Mouse (Mus musculus) gastrocnemius, adult 2 months (tissue): ENCODE measurements around the gene Gm3752. TPM values are rescaled to one million over a fixed set of nuclear protein-coding genes. Genes with fewer than 3 reads are reported as not detected.
"Not testable (repeated sequence)": the region's sequence is repeated elsewhere in the genome, so short reads cannot be mapped to it uniquely, and the experiment has no call there.

Experiments
- DNase-seq: peaks from one replicate; pipeline ENCODE4 v3.0.0; 2022
- H3K27ac ChIP-seq: fragments of 200-600 bp; 2 replicates; pipeline ENCODE4 v1.8.1; 2022; ENCODE audit warnings: mild to moderate bottlenecking
- H3K4me3 ChIP-seq: fragments of 200-600 bp; 2 replicates; pipeline ENCODE4 v1.8.1; 2022; ENCODE audit warnings: mild to moderate bottlenecking, moderate library complexity
- intact Hi-C: fragments of 180-260 bp; cut with DNase I; formaldehyde crosslinking; loops from one replicate; pipeline ENCODE4 v1.15.1; 2025
- long read RNA-seq, 2 experiments: library from polyadenylated mRNA; stranded (forward); transcript quantifications; one replicate each; pipeline ENCODE4 v2.0.0; 2021
- total RNA-seq, 2 experiments: library from RNA; stranded (reverse); gene quantifications; 2 replicates each; pipeline ENCODE4 v1.2.3; 2021

Gene Gm3752
- total RNA-seq: not detected
- long read RNA-seq, experiment 1: 0 reads
- long read RNA-seq, experiment 2: 0 reads

- H3K4me3 ChIP-seq, DNase-seq, intact Hi-C loops, H3K27ac ChIP-seq: not testable (repeated sequence)
Observed at GRCm38 (mm10) chr14:7483662-7484061, at the start of gene Gm3752. Gm3752 (minus strand) TSS chr14:7483762.

- peak; percentile 9 for DNase-seq
- H3K27ac ChIP-seq, intact Hi-C loops: not testable (repeated sequence)
- peak overlapping the region; percentile 35 for H3K4me3 ChIP-seq
Observed at GRCm38 (mm10) chr14:7488731-7489130, 5.2 kb upstream of the Gm3752 start.

- DNase-seq, H3K27ac ChIP-seq, H3K4me3 ChIP-seq, intact Hi-C loops: not testable (repeated sequence)
Observed at GRCm38 (mm10) chr14:7450817-7451216, 32.7 kb downstream of the Gm3752 start, which contains the start of gene Gm3755. Gm3755 (minus strand) TSS chr14:7450917.

GRCm38 (mm10) chr14:7422496-7422895 lies 61.1 kb downstream of the Gm3752 start:
- not testable (repeated sequence) for DNase-seq

More at GRCm38 (mm10) chr14:7422496-7422895, 61.1 kb downstream of the Gm3752 start:
- H3K4me3 ChIP-seq, H3K27ac ChIP-seq, intact Hi-C loops: not testable (repeated sequence)

Other genes starting within 250 kb of the Gm3752 start
- not detected for gene Gm3727, start 219.0 kb downstream of the Gm3752 start, total RNA-seq
- gene Gm3739, start 168.7 kb downstream of the Gm3752 start, total RNA-seq: not detected
- not detected for gene Gm5797, start 151.4 kb downstream of the Gm3752 start, total RNA-seq
- gene Gm8374, start 118.6 kb downstream of the Gm3752 start, total RNA-seq: not detected
- not detected for gene Gm3755, start 32.8 kb downstream of the Gm3752 start, total RNA-seq
- under 1 TPM; 0.56 to 0.75 TPM for gene Gm3558, start 84.8 kb upstream of the Gm3752 start, total RNA-seq
- not detected for gene Gm10338, start 111.8 kb upstream of the Gm3752 start, total RNA-seq
- not detected for gene Gm10128, start 160.2 kb upstream of the Gm3752 start, total RNA-seq